Mouse (Mus musculus) activated CD4-positive, CD25-positive, alpha-beta regulatory T cell (primary cell): ENCODE results near the gene Htr6. TPM values are rescaled to one million over a fixed set of nuclear protein-coding genes. Genes with fewer than 3 reads are reported as not detected.

Source experiments
- polyA plus RNA-seq, 2 experiments: library from polyadenylated mRNA; unstranded; fragments of 100-300 nt; shearing (Covaris generic); gene quantifications; one replicate each; pipeline ENCODE4 v1.2.1; 2017

Gene Htr6
- under 1 TPM in 1 of 2 experiments, not detected in 1; 0.12 TPM for polyA plus RNA-seq

GRCm38 (mm10) chr4:139075041-139075711 is at the start of gene Htr6:
Gene Htr6 (minus strand): TSS chr4:139075570.

GRCm38 (mm10) chr4:139092356-139093195 is 17.2 kb upstream of the Htr6 start, which contains the start of gene Nbl1:
Gene Nbl1 (minus strand): TSS chr4:139092993.

Other genes with a start within 250 kb of the Htr6 start
- not detected for gene Pla2g5, start 212.1 kb downstream of the Htr6 start, polyA plus RNA-seq
- not detected for gene Gm13030, start 201.6 kb downstream of the Htr6 start, polyA plus RNA-seq
- not detected for gene Pla2g2e, start 197.6 kb downstream of the Htr6 start, polyA plus RNA-seq
- 1 to 10 TPM; 4.2 to 4.7 TPM for gene Otud3, start 161.6 kb downstream of the Htr6 start, polyA plus RNA-seq
- gene Rnf186, start 108.5 kb downstream of the Htr6 start, polyA plus RNA-seq: under 1 TPM in 1 of 2 experiments, not detected in 1; 0.14 TPM
- gene Tmco4, start 102.7 kb downstream of the Htr6 start, polyA plus RNA-seq: 10 to 100 TPM; 28.2 to 30.8 TPM
- gene Nbl1, start 17.4 kb upstream of the Htr6 start, polyA plus RNA-seq: under 1 TPM; 0.26 to 0.52 TPM
- gene Minos1, start 55.5 kb upstream of the Htr6 start, polyA plus RNA-seq: 100 to 1,000 TPM; 452 to 469 TPM
- gene Capzb, start 117.3 kb upstream of the Htr6 start, polyA plus RNA-seq: 100 to 1,000 TPM; 688 to 813 TPM
- gene Pqlc2, start 235.1 kb upstream of the Htr6 start, polyA plus RNA-seq: 10 to 100 TPM; 11.2 to 11.9 TPM
- 10 to 100 TPM; 19.2 to 21.8 TPM for gene Akr7a5, start 235.2 kb upstream of the Htr6 start, polyA plus RNA-seq